Mouse (Mus musculus) stomach, embryonic 15.5 days (tissue): ENCODE measurements at regions not wholly inside any gene's neighbourhood (a gene's known extent, or its start where the extent isn't known, plus 50 kb on each side); places are given as distances from the start of the nearest gene placed in this dataset.

Experiments used
- ATAC-seq: fragments of 200-750 bp; cut with Nextera tagmentation; 2 replicates; pipeline ENCODE4 v1.8.0; 2017; ENCODE audit warnings: low read depth, moderate number of reproducible peaks, moderate TSS enrichment; ENCODE audit not compliant: insufficient read depth, low FRiP score
- H3K27ac ChIP-seq: fragments of 300-500 bp; sonication (generic); 2 replicates; pipeline ENCODE4 v1.5.1; 2015; ENCODE audit warnings: mild to moderate bottlenecking, inconsistent platforms
- H3K27me3 ChIP-seq: fragments of 300-500 bp; sonication (generic); replicated peaks from 2 replicates; pipeline ENCODE4 v1.6.1; 2015; ENCODE audit warnings: inconsistent platforms
- H3K36me3 ChIP-seq: fragments of 300-500 bp; sonication (generic); 2 replicates; pipeline ENCODE4 v1.6.1; 2015; ENCODE audit warnings: inconsistent platforms
- H3K4me1 ChIP-seq: fragments of 300-500 bp; sonication (generic); 2 replicates; pipeline ENCODE4 v1.6.1; 2015; ENCODE audit warnings: inconsistent platforms
- H3K4me2 ChIP-seq: fragments of 300-500 bp; sonication (generic); 2 replicates; pipeline ENCODE4 v1.6.1; 2015; ENCODE audit warnings: mild to moderate bottlenecking, inconsistent platforms
- H3K4me3 ChIP-seq: fragments of 300-500 bp; sonication (generic); replicated peaks from 2 replicates; pipeline ENCODE4 v1.5.1; 2015; ENCODE audit warnings: inconsistent platforms
- H3K9ac ChIP-seq: fragments of 300-500 bp; sonication (generic); 2 replicates; pipeline ENCODE4 v1.6.1; 2015; ENCODE audit warnings: inconsistent platforms
- H3K9me3 ChIP-seq: fragments of 300-500 bp; sonication (generic); 2 replicates; pipeline ENCODE4 v1.6.1; 2016; ENCODE audit warnings: inconsistent platforms
- WGBS: fragments of 180-500 bp; shearing (Covaris S2); methylation state at CpG from one replicate; pipeline ENCODE4 v1.1.7; 2015; 5-methylcytosine and 5-hydroxymethylcytosine counted together

GRCm38 (mm10) chr2:138733846-138734245 lies 477.5 kb downstream of the Btbd3 start:
- Histone ChIP-seq H3K4me3 (no peak overlapping the region), H3K9ac (no peak overlapping the region), H3K9me3 (no peaks in the 10 kb centered on the region), H3K36me3 (no peaks in the 10 kb centered on the region), H3K4me1 (no peaks in the 10 kb centered on the region), H3K27me3 (no peaks in the 10 kb centered on the region), H3K27ac (no peak overlapping the region), H3K4me2 (no peak overlapping the region)
- no peak for ATAC-seq
- whole genome bisulfite sequencing: 36% methylated on average over 2 of the region's 2 CpGs

GRCm38 (mm10) chr2:138744806-138745205 lies 488.4 kb downstream of the Btbd3 start:
- Histone ChIP-seq H3K4me2 (no peak overlapping the region), H3K9ac (no peak overlapping the region), H3K36me3 (no peaks in the 10 kb centered on the region), H3K27ac (no peak overlapping the region), H3K27me3 (no peaks in the 10 kb centered on the region), H3K9me3 (no peaks in the 10 kb centered on the region), H3K4me1 (no peaks in the 10 kb centered on the region), H3K4me3 (no peak overlapping the region)
- 80% methylated on average over 4 of the region's 4 CpGs for WGBS
- ATAC-seq: no peak

GRCm38 (mm10) chr2:138760439-138760963 lies 504.1 kb downstream of the Btbd3 start:
- no peak overlapping the region for H3K27ac ChIP-seq
- H3K36me3 ChIP-seq: no peaks in the 10 kb centered on the region
- WGBS: 77% methylated on average over 3 of the region's 3 CpGs
- H3K9ac ChIP-seq: no peak overlapping the region
- no peak overlapping the region for H3K4me2 ChIP-seq
- H3K4me1 ChIP-seq: no peaks in the 10 kb centered on the region
- H3K9me3 ChIP-seq: no peaks in the 10 kb centered on the region
- ATAC-seq: no peak
- H3K4me3 ChIP-seq: no peak overlapping the region
- H3K27me3 ChIP-seq: no peaks in the 10 kb centered on the region

GRCm38 (mm10) chr2:138761400-138761799 lies 505.0 kb downstream of the Btbd3 start:
- Histone ChIP-seq H3K36me3 (no peaks in the 10 kb centered on the region), H3K4me1 (no peaks in the 10 kb centered on the region), H3K4me2 (no peak overlapping the region), H3K27ac (no peak overlapping the region), H3K4me3 (no peak overlapping the region), H3K9me3 (no peaks in the 10 kb centered on the region), H3K9ac (no peak overlapping the region), H3K27me3 (no peaks in the 10 kb centered on the region)
- ATAC-seq: no peak
- 83% methylated on average over 1 of the region's 1 CpGs for WGBS

GRCm38 (mm10) chr2:138766275-138766842 lies 510.0 kb downstream of the Btbd3 start:
- Histone ChIP-seq H3K9me3 (no peaks in the 10 kb centered on the region), H3K4me2 (no peak overlapping the region), H3K9ac (no peak overlapping the region), H3K27me3 (no peaks in the 10 kb centered on the region), H3K4me3 (no peak overlapping the region), H3K36me3 (no peaks in the 10 kb centered on the region), H3K27ac (no peak overlapping the region), H3K4me1 (no peaks in the 10 kb centered on the region)
- ATAC-seq: no peak
- WGBS: 60% methylated on average over 9 of the region's 9 CpGs

- H3K9ac ChIP-seq: no peak overlapping the region
- no peak overlapping the region for H3K27ac ChIP-seq
- ATAC-seq: no peak
- no peak overlapping the region for H3K4me2 ChIP-seq
- H3K4me1 ChIP-seq: no peaks in the 10 kb centered on the region
- H3K27me3 ChIP-seq: no peaks in the 10 kb centered on the region
- no peaks in the 10 kb centered on the region for H3K9me3 ChIP-seq
- no peak overlapping the region for H3K4me3 ChIP-seq
- WGBS: 74% methylated on average over 3 of the region's 3 CpGs
- no peaks in the 10 kb centered on the region for H3K36me3 ChIP-seq
Measured at GRCm38 (mm10) chr2:138783781-138784180, 527.4 kb downstream of the Btbd3 start.

GRCm38 (mm10) chr2:138792711-138793450 lies 536.5 kb downstream of the Btbd3 start:
- no peaks in the 10 kb centered on the region for H3K27me3 ChIP-seq
- no peak overlapping the region for H3K4me3 ChIP-seq
- no peaks in the 10 kb centered on the region for H3K36me3 ChIP-seq
- no peak overlapping the region for H3K4me2 ChIP-seq
- ATAC-seq: no peak
- WGBS: 68% methylated on average over 6 of the region's 6 CpGs
- H3K4me1 ChIP-seq: no peaks in the 10 kb centered on the region
- no peak overlapping the region for H3K9ac ChIP-seq
- no peak overlapping the region for H3K27ac ChIP-seq
- no peaks in the 10 kb centered on the region for H3K9me3 ChIP-seq

GRCm38 (mm10) chr2:138806196-138806595 lies 549.8 kb downstream of the Btbd3 start:
- Histone ChIP-seq H3K4me1 (no peaks in the 10 kb centered on the region), H3K9me3 (no peaks in the 10 kb centered on the region), H3K4me2 (no peak overlapping the region), H3K4me3 (no peak overlapping the region), H3K27me3 (no peaks in the 10 kb centered on the region), H3K27ac (no peak overlapping the region), H3K36me3 (no peaks in the 10 kb centered on the region), H3K9ac (no peak overlapping the region)
- 80% methylated on average over 3 of the region's 3 CpGs for WGBS
- no peak for ATAC-seq

GRCm38 (mm10) chr2:138809767-138810166 lies 553.4 kb downstream of the Btbd3 start:
- Histone ChIP-seq H3K27me3 (no peaks in the 10 kb centered on the region), H3K9me3 (no peaks in the 10 kb centered on the region), H3K4me2 (no peak overlapping the region), H3K4me1 (no peaks in the 10 kb centered on the region), H3K27ac (no peak overlapping the region), H3K9ac (no peak overlapping the region), H3K36me3 (no peaks in the 10 kb centered on the region), H3K4me3 (no peak overlapping the region)
- no peak for ATAC-seq
- 71% methylated on average over 2 of the region's 2 CpGs for WGBS

- no peaks in the 10 kb centered on the region for H3K36me3 ChIP-seq
- no peak overlapping the region for H3K9ac ChIP-seq
- H3K27me3 ChIP-seq: no peaks in the 10 kb centered on the region
- 86% methylated on average over 4 of the region's 4 CpGs for WGBS
- H3K4me3 ChIP-seq: no peak overlapping the region
- no peaks in the 10 kb centered on the region for H3K4me1 ChIP-seq
- ATAC-seq: no peak
- no peaks in the 10 kb centered on the region for H3K9me3 ChIP-seq
- H3K27ac ChIP-seq: no peak overlapping the region
- no peak overlapping the region for H3K4me2 ChIP-seq
Measured at GRCm38 (mm10) chr2:138820489-138820888, 564.1 kb downstream of the Btbd3 start.

- H3K4me3 ChIP-seq: no peak overlapping the region
- no peaks in the 10 kb centered on the region for H3K4me1 ChIP-seq
- H3K27ac ChIP-seq: no peak overlapping the region
- no peak for ATAC-seq
- H3K36me3 ChIP-seq: no peaks in the 10 kb centered on the region
- H3K4me2 ChIP-seq: no peak overlapping the region
- no peak overlapping the region for H3K9ac ChIP-seq
- no peaks in the 10 kb centered on the region for H3K27me3 ChIP-seq
- no peaks in the 10 kb centered on the region for H3K9me3 ChIP-seq
- WGBS: 58% methylated on average over 4 of the region's 4 CpGs
Measured at GRCm38 (mm10) chr2:138824873-138825272, 568.5 kb downstream of the Btbd3 start.

GRCm38 (mm10) chr2:138827813-138828570 lies 571.6 kb downstream of the Btbd3 start:
- no peak for ATAC-seq
- H3K36me3 ChIP-seq: no peaks in the 10 kb centered on the region
- 56% methylated on average over 2 of the region's 2 CpGs for whole genome bisulfite sequencing

More at GRCm38 (mm10) chr2:138827813-138828570, 571.6 kb downstream of the Btbd3 start:
- no peak overlapping the region for H3K4me2 ChIP-seq
- H3K4me3 ChIP-seq: no peak overlapping the region
- no peaks in the 10 kb centered on the region for H3K4me1 ChIP-seq
- no peak overlapping the region for H3K9ac ChIP-seq
- H3K27ac ChIP-seq: no peak overlapping the region
- H3K9me3 ChIP-seq: no peaks in the 10 kb centered on the region
- no peaks in the 10 kb centered on the region for H3K27me3 ChIP-seq
